Mouse (Mus musculus): Measurements from ENCODE around the gene Scamp3.

The Scamp3 gene

DNA sequence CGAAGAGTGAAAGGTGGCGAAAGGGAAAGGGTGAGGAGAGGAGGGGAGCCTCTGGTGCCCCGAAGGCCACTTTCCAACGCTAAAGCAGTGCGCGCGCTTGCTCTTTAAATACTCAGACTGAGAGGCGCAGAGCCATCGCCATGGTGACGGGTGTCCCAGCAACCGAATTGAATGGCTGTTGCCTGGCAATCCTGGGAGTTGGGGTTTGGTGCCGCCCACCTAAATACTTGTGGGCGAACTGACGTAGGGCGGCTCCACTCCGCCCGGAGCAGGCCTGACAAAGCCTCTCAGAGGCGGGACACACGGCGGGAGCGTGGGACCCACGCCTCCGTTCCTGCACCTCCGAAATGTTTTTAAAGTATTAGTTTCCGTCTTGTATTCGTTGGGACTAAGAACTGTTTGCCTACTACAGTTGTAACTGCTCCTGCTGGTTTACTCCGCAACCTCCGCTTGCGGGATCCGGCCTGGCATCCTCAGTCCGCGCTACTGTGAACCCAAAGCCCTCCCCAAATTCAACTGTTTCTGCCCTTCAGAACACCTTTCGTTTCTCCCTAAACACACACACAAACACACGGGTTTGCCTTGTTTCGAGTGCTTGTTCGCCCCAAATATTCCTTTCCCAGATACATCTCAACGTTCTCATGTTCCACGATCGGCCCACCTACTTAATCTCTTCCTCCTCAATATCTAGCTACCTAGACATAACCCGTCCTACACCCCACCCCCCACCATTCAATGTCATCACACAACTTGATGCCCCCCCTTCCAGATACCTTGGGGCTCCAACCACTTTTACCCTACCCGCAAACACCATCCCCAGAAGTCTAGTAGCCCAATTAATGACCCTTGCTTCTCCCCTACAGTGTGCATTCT lies 50.3 kb downstream of the Scamp3 start:
- peak; percentile 55 for DNase-seq

DNA sequence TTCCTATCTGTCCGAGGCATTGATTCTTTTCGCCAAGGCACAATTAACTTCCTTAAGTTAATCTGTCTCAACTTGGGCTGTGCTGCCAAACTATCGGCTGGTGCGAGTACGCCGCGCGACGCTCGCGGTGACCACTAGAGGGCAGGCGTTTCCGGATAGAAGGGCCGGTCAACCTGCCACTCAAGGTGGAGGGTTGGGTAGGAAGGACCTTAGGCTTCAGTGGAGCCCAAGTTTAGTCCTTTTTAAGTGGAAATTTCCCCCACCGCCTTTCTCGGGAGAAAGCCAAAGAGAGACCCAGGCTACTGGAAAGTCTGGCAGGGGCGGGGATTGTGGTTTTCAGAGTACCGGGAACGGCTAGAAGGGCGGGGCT lies 50.9 kb downstream of the Scamp3 start:
- DNase-seq = peak; percentile 89

DNA sequence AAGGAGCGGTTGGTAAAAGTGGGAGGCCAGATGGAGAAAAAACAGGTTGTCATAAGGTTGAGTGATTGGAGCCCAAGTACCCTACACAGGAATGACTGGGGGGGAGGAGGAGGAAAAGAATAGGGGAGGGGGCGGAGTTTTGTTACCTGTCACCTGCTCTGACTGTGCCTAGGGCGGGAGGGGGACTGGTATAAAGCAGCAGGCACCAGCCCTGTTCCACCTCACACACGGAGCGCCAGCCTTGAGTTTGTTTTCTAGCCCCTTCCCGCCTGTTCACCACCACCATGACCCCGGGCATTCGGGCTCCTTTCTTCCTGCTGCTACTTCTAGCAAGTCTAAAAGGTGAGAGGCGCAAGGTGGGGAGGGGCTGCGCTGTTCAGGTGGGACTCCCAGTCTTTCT lies 51.6 kb downstream of the Scamp3 start, which contains the start of gene Muc1:
Gene Muc1, plus strand, starts transcription at position 222 of the 400 bp plus-strand sequence.
- no peak for DNase-seq

DNA sequence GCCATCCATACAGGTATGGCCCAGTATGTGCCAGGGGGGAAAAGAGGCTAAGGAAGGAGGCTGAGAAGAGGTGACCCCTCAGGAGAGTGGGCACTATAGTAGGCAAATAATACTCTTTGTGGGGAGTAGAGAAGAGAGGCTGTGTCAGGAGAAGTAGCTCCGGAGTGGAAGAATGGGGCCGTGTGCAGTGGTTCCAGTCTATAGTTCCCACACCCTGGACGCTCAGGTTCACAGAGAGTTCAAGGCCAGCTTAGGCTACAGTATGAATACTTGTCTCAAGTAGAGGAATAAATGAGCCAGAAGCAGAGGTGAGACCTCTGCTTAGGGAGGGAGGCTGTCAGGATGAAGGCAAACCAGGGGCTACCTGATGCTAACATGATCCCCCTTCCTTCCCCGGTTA lies 52.0 kb downstream of the Scamp3 start:
- DNase-seq = no peak

DNA sequence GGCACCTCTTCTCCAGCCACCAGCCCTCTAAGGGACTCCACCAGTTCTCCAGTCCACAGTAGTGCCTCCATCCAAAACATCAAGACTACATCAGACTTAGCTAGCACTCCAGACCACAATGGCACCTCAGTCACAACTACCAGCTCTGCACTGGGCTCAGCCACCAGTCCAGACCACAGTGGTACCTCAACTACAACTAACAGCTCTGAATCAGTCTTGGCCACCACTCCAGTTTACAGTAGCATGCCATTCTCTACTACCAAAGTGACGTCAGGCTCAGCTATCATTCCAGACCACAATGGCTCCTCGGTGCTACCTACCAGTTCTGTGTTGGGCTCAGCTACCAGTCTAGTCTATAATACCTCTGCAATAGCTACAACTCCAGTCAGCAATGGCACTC lies 53.3 kb downstream of the Scamp3 start:
- no peak for DNase-seq

DNA sequence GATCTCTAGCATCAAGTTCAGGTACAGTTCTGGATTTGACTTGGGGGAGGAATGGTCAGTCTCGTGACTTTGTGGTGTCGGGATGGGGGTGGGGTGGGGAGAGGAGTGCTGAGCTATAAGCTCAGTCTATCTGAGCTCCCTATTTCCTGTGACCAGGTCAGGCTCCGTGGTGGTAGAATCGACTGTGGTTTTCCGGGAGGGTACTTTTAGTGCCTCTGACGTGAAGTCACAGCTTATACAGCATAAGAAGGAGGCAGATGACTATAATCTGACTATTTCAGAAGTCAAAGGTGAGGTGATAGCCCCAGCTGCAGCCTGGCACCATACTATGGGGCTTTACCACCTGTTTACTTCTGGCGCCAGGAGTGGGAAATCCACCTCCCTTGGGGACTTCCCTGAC lies 54.1 kb downstream of the Scamp3 start:
- DNase-seq = no peak

DNA sequence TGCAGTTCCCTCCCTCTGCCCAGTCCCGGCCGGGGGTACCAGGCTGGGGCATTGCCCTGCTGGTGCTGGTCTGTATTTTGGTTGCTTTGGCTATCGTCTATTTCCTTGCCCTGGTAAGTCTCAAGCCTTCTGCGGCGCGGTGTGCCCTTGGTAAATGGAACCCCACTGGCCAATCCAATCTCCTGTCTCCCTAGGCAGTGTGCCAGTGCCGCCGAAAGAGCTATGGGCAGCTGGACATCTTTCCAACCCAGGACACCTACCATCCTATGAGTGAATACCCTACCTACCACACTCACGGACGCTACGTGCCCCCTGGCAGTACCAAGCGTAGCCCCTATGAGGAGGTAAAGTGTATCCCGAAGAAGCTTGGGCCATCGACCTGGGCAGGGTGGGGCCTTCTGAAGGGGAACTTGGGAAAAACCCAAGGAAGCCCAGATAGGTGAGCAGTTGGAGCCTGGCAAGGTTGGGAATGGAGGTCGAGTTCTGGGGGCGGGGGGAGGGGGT lies 54.6 kb downstream of the Scamp3 start:
- no peak for DNase-seq

All from thymus, postnatal 14 days (tissue).